Mouse (Mus musculus) stomach, postnatal 0 days (tissue): Measurements from ENCODE around the gene Aco2. TPM values are rescaled to one million over a fixed set of nuclear protein-coding genes. Genes with fewer than 3 reads are reported as not detected.

Experiments
- ATAC-seq: fragments of 200-750 bp; cut with Nextera tagmentation; 2 replicates; pipeline ENCODE4 v1.8.0; 2017; ENCODE audit not compliant: low FRiP score, low TSS enrichment
- DNase-seq: peaks from one replicate; pipeline ENCODE4 v3.0.0-alpha.2; 2016; ENCODE audit warnings: low spot score
- H3K27ac ChIP-seq: fragments of 300-500 bp; sonication (generic); replicated peaks from 2 replicates; pipeline ENCODE4 v1.5.1; 2014; ENCODE audit warnings: mild to moderate bottlenecking, control low read depth
- H3K27me3 ChIP-seq: fragments of 300-500 bp; sonication (generic); 2 replicates; pipeline ENCODE4 v1.6.1; 2014; ENCODE audit warnings: low read length; ENCODE audit not compliant: control insufficient read depth, insufficient read depth
- H3K36me3 ChIP-seq: fragments of 300-500 bp; sonication (generic); 2 replicates; pipeline ENCODE4 v1.6.1; 2014; ENCODE audit warnings: low read length, mixed read lengths; ENCODE audit not compliant: control insufficient read depth, insufficient read depth
- H3K4me1 ChIP-seq: fragments of 300-500 bp; sonication (generic); replicated peaks from 2 replicates; pipeline ENCODE4 v1.6.1; 2014; ENCODE audit warnings: antibody characterized with exemption; ENCODE audit not compliant: control insufficient read depth, insufficient read depth
- H3K4me2 ChIP-seq: fragments of 300-500 bp; sonication (generic); replicated peaks from 2 replicates; pipeline ENCODE4 v1.6.1; 2014; ENCODE audit warnings: low read depth, mild to moderate bottlenecking, control low read depth, moderate library complexity
- H3K4me3 ChIP-seq: fragments of 300-500 bp; sonication (generic); 2 replicates; pipeline ENCODE4 v1.5.1; 2014; ENCODE audit warnings: low read depth, low read length, control low read depth
- H3K9ac ChIP-seq: fragments of 300-500 bp; sonication (generic); 2 replicates; pipeline ENCODE4 v1.6.1; 2014; ENCODE audit warnings: mild to moderate bottlenecking, low read length, control low read depth, mixed read lengths
- H3K9me3 ChIP-seq: fragments of 300-500 bp; sonication (generic); 2 replicates; pipeline ENCODE4 v1.6.1; 2016; ENCODE audit warnings: low read length; ENCODE audit not compliant: control insufficient read depth
- CTCF ChIP-seq: IDR thresholded peaks from 2 replicates; pipeline ENCODE4 v1.5.1; 2016; ENCODE audit warnings: antibody characterized with exemption, low read depth, mild to moderate bottlenecking, moderate library complexity
- EP300 ChIP-seq: optimal IDR thresholded peaks from 2 replicates; pipeline ENCODE3; 2016; ENCODE audit warnings: antibody characterized with exemption
- WGBS: fragments of 180-500 bp; shearing (Covaris S2); extraction: QIAGEN DNeasy Blood & Tissue Kit; methylation state at CpG from one replicate; pipeline ENCODE4 v1.1.7; 2014; 5-methylcytosine and 5-hydroxymethylcytosine counted together
- polyA plus RNA-seq: library from polyadenylated mRNA; unstranded; fragments of >200 nt; fragmentation: Nextera tagmentation; extraction: Ambion mirVana; gene quantifications from 2 replicates; pipeline ENCODE4 v1.2.1, GENCODE M21; 2015

The Aco2 gene
- polyA plus RNA-seq, 1 experiment from 2014 or later, result 130 TPM

DNA sequence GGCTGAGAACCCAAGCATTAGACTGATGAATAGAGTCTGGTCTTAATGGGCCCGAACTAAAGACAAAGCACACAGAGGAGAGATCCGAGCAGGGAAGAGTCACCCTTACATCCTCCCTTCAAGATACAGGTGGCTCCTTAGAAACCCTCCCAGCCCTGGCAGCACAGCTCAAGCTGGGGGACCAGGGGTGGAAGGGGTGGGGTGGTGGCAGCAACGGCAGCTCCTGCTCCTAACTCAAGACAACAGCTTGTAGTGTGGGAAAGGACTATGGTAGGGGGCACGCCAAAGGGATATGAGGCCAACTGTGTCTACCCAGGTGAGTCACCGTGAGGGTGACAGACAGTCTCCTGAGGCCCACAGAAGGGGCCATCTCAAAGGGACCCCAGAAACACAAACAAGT, 24.2 kb upstream of the Aco2 start:
- no peak for TF ChIP-seq EP300
- no peak for TF ChIP-seq CTCF
- Histone ChIP-seq H3K27me3 (no peaks in the 10 kb centered on the region), H3K4me3 (no peak overlapping the region), H3K4me2 (no peak overlapping the region), H3K9ac (no peak overlapping the region), H3K4me1 (no peaks in the 10 kb centered on the region), H3K9me3 (no peaks in the 10 kb centered on the region), H3K27ac (0 out of 2 replicates have a peak overlapping the region, but pooled peaks have one; percentile 20), H3K36me3 (peaks cover 25% of the 10 kb centered on the region)
- 69% methylated on average over 5 of the region's 5 CpGs for WGBS
- ATAC-seq (no peak), DNase-seq (no peak)

DNA sequence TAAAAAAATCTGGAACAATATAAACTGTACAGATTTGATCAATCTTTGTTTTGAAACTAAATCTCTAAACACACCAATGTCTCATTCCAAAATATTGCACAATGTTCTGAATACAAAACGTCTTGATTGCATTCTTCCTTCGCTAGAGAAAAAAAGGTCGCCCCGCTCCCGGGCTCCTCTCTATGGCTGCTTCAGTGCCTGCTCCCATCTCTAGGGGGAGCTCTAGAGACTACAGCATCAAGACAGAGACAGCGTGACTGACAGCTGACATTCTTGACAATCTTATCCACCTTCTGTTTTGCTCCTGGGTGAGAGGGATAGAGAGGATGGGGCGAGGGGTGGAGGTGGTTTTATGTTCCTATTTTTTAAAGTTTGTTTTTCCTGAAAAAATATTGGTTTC, 23.8 kb upstream of the Aco2 start:
- H3K36me3 ChIP-seq, result peaks cover 25% of the 10 kb centered on the region
- TF ChIP-seq CTCF (peak; percentile 80), EP300 (no peak)

DNA sequence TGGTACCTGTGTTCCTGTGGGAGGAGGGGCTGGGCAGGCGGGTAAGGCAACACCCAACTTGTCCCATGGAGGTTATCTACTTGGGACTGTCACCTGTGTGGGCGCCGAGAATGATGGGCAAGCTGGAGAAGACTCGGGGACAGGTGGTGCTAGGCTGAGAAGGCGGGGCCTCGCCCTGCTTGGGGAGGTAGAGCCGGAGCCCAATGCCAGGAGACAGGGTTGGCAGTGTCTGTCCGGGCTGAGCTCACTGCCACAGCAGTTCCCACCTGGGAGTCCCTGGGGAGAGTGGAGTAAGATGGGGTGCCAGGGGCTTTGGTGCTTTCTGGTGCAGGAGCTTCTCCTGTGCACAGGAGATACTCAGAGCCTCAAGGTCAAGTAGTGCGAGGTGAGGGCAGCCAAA, 23.0 kb upstream of the Aco2 start:
- no peaks in the 10 kb centered on the region for H3K9me3 ChIP-seq
- no peaks in the 10 kb centered on the region for H3K27me3 ChIP-seq
- ATAC-seq, result no peak
- TF ChIP-seq EP300 (no peak), CTCF (no peak)
- H3K9ac ChIP-seq, result no peak overlapping the region
- H3K27ac ChIP-seq, result no peak overlapping the region
- H3K36me3 ChIP-seq, result peaks cover 25% of the 10 kb centered on the region
- 67% methylated on average over 9 of the region's 9 CpGs for WGBS
- no peak overlapping the region for H3K4me2 ChIP-seq
- H3K4me3 ChIP-seq, result no peak overlapping the region
- no peaks in the 10 kb centered on the region for H3K4me1 ChIP-seq
- no peak for DNase-seq

More for the DNA sequence above, 23.8 kb upstream of the Aco2 start:
- Histone ChIP-seq H3K4me2 (no peak overlapping the region), H3K4me1 (no peaks in the 10 kb centered on the region), H3K9ac (no peak overlapping the region), H3K4me3 (no peak overlapping the region), H3K27ac (no peak overlapping the region), H3K9me3 (no peaks in the 10 kb centered on the region), H3K27me3 (no peaks in the 10 kb centered on the region)
- WGBS, result 24% methylated on average over 7 of the region's 7 CpGs
- ATAC-seq (no peak), DNase-seq (peak; percentile 66)

DNA sequence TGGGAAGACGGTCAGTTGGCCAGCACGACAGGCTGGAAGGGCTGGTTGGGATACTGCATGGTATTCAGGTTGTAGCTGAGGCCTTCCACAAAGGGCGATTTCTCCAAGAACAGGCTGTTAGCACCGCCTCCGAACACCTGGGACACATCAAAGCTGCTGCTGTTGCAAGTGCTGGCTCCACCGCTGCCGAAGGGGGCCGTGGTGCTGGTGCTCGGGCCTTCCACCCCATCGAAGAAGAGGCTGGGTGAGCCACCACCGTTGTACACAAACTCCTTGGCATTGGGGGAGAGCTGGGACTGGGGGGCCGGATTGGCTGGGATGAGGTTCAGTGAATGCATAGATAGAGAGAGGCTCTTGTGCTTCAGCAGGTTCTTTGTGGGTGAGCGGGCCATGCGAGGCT, 21.4 kb upstream of the Aco2 start:
- Histone ChIP-seq H3K4me1 (no peaks in the 10 kb centered on the region; the same call in 1 of the 2 replicates), H3K4me2 (no peak overlapping the region), H3K4me3 (no peak overlapping the region), H3K9me3 (no peaks in the 10 kb centered on the region), H3K27ac (no peak overlapping the region), H3K36me3 (peaks cover 25% of the 10 kb centered on the region), H3K9ac (no peak overlapping the region), H3K27me3 (no peaks in the 10 kb centered on the region)
- no peak for TF ChIP-seq EP300
- no peak for TF ChIP-seq CTCF
- DNase-seq (no peak), ATAC-seq (no peak)
- 72% methylated on average over 14 of the region's 14 CpGs for WGBS

DNA sequence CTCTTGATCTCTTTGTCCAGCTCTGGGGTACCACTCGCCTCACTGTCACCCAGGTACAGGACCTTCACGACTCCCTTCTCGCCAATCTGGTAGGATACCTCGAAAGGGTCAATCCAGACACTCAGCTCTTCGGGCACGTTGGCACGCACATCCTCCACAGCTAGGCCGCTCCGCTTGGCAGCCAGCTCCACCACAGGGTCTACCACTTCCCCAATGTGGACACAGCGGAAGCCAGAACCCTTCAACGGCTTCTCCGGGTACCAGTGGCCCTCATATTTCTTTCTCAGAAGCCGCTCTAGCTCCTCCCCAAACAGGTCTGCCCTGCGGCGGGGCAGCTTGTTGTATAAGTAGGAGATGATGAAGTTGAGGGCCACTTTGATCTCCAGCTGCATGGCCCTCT, 20.7 kb upstream of the Aco2 start:
- no peak overlapping the region for H3K9ac ChIP-seq
- ATAC-seq, result no peak
- no peaks in the 10 kb centered on the region; the same call in 1 of the 2 replicates for H3K4me1 ChIP-seq
- DNase-seq, result no peak
- H3K36me3 ChIP-seq, result peaks cover 25% of the 10 kb centered on the region
- H3K27ac ChIP-seq, result no peak overlapping the region
- TF ChIP-seq EP300, result no peak
- no peak for TF ChIP-seq CTCF
- no peak overlapping the region for H3K4me3 ChIP-seq
- WGBS, result 92% methylated on average over 15 of the region's 15 CpGs
- H3K27me3 ChIP-seq, result no peaks in the 10 kb centered on the region
- H3K4me2 ChIP-seq, result no peak overlapping the region
- H3K9me3 ChIP-seq, result no peaks in the 10 kb centered on the region

DNA sequence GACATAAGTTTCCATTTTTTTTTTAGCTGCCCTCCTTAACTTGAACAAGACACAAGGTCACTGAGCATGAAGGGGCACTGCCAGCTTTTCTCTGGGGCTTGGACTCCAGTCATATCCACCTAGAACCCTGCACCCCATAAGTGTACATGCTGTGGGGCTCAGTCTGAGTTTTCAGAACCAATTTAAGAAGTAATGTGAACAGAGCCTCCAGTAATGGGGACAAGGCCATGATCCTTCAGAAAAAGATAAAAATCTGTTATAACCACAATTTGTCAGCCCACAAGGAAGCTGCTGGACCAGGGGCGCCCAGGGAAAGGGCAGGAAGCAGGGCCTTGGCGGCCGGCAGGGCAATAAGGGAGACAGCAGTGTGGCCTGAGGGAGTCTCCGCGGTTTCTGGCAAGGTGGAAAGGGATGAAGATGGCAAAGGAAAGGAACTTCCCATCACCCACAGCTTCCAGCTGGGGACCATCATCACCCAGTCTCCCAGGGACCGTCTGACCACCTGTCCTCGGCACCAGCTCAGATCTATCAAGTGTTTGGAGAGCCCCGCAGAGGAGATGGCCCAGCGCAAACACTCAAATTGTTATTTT, 19.6 kb upstream of the Aco2 start:
- Histone ChIP-seq H3K27ac (no peak overlapping the region), H3K36me3 (peaks cover 25% of the 10 kb centered on the region), H3K4me1 (no peaks in the 10 kb centered on the region; the same call in 1 of the 2 replicates), H3K27me3 (no peaks in the 10 kb centered on the region), H3K4me3 (no peak overlapping the region), H3K9me3 (no peaks in the 10 kb centered on the region), H3K4me2 (no peak overlapping the region), H3K9ac (no peak overlapping the region)
- ATAC-seq (no peak), DNase-seq (peak; percentile 10)
- TF ChIP-seq EP300 (no peak), CTCF (no peak)
- WGBS, result 77% methylated on average over 9 of the region's 9 CpGs
